In genomic region chr8:76787744-76788143, GRCm38 (mm10) we compare ENCODE assay signal across 17 mouse cellular contexts.
DNase-seq lines count a peak whose midpoint lies in the region; ATAC-seq and TF ChIP-seq lines count a peak whose summit lies in the region.
"Had no signal": no experiment of that assay in that cellular context is flagged by ENCODE, and none has a peak within 500 bp of the region (broad histone marks: within the 10 kb centered on the region; RNA-seq: fewer than 3 reads in every experiment).

No protein-coding gene starts in this region.

- no peaks in the 10 kb centered on the region for H3K4me1 ChIP-seq in kidney, adult 2 months (ENCODE audit: control insufficient read depth, insufficient read depth, low read length)
- no peaks in the 10 kb centered on the region for H3K4me1 ChIP-seq in lung, postnatal 0 days (ENCODE audit: insufficient read depth, low read depth, low read length)
- no peaks in the 10 kb centered on the region for H3K4me1 ChIP-seq in ES-E14 (ENCODE audit: control insufficient read depth in 2 of 2, insufficient read depth in 2 of 2, low read length in 2 of 2, poor library complexity in 1 of 2)
- H3K4me1 ChIP-seq: heart, embryonic 15.5 days; limb, embryonic 13.5 days; midbrain, embryonic 15.5 days had no signal

- in situ Hi-C loops in ES-E14 (cut with MboI; ENCODE audit: low sequenced_read_pairs in 2 of 2, unreplicated experiment in 2 of 2) = no loop called here

- no peaks in the 10 kb centered on the region; the same call in 1 of the 2 replicates for H3K27me3 ChIP-seq in kidney, adult 2 months (replicated peaks; ENCODE audit: control insufficient read depth, insufficient read depth, low read length)
- H3K27me3 ChIP-seq in lung, postnatal 0 days (replicated peaks; ENCODE audit: insufficient read depth, low read length) = no peaks in the 10 kb centered on the region
- H3K27me3 ChIP-seq: heart, embryonic 15.5 days; limb, embryonic 13.5 days; midbrain, embryonic 15.5 days had no signal

- ATAC-seq in lung, postnatal 0 days = no peak
- ATAC-seq: forebrain, embryonic 14.5 days; midbrain, embryonic 15.5 days had no signal

- TF ChIP-seq POLR2A in kidney, adult 2 months (IDR thresholded peaks at IDR 0.05; ENCODE audit: low read depth, low read length) = no peak

- no peak for DNase-seq in kidney, adult 2 months
- DNase-seq in kidney, adult 9 months = no peak
- DNase-seq in lung, postnatal 0 days (ENCODE audit: low spot score) = no peak
- DNase-seq in lung, postnatal 10 days = no peak
- DNase-seq in ES-E14 (ENCODE audit: low read depth, low spot score) = peak; percentile 21
- peak; percentile 3 for DNase-seq in c-Kit-positive CD71-positive TER-119-positive erythroid progenitor cells, embryonic 14.5 days (ENCODE audit: low spot score)
- DNase-seq in spleen, postnatal 10 days (ENCODE audit: low spot score in 2 of 2) = no peak
- DNase-seq: adrenal gland, adult 2 months; cerebellum, adult 11 months; cerebellum, postnatal 14 days; kidney, postnatal 14 days; layer of hippocampus, adult 9-11 months; thymus, postnatal 14 days had no signal

- H3K9ac ChIP-seq in lung, postnatal 0 days (replicated peaks; ENCODE audit: low read depth) = no peak overlapping the region
- no peak overlapping the region for H3K9ac ChIP-seq in ES-E14 (ENCODE audit: insufficient read depth, low read depth, low read length, poor library complexity, severe bottlenecking)
- H3K9ac ChIP-seq: heart, embryonic 15.5 days; limb, embryonic 13.5 days; midbrain, embryonic 15.5 days had no signal

- TF ChIP-seq EP300 in lung, postnatal 0 days (IDR thresholded peaks at IDR 0.05) = no peak

- TF ChIP-seq CTCF in kidney, adult 2 months (conservative IDR thresholded peaks at IDR 0.05; ENCODE audit: insufficient read depth, insufficient read length, low read depth, low read length) = peak; percentile 24; the same call in 1 of the 2 replicates
- TF ChIP-seq CTCF in lung, postnatal 0 days (IDR thresholded peaks at IDR 0.05) = peak; percentile 27

- 74% methylated on average over 1 of the region's 1 CpGs for WGBS in kidney, adult 2 months
- 91% methylated on average over 1 of the region's 1 CpGs for whole genome bisulfite sequencing in lung, postnatal 0 days

- no peak overlapping the region for H3K4me2 ChIP-seq in lung, postnatal 0 days (replicated peaks; ENCODE audit: low read depth, low read length)
- H3K4me2 ChIP-seq: heart, embryonic 15.5 days; limb, embryonic 13.5 days; midbrain, embryonic 15.5 days had no signal

- no peak overlapping the region for H3K27ac ChIP-seq in kidney, adult 2 months (ENCODE audit: insufficient read depth, low read depth, low read length)
- no peak overlapping the region for H3K27ac ChIP-seq in lung, postnatal 0 days (ENCODE audit: low read length)
- no peak overlapping the region for H3K27ac ChIP-seq in ES-E14 (ENCODE audit: insufficient read depth, low read depth, low read length, poor library complexity, severe bottlenecking)
- H3K27ac ChIP-seq: heart, embryonic 15.5 days; limb, embryonic 13.5 days; midbrain, embryonic 15.5 days had no signal

- no peaks in the 10 kb centered on the region for H3K36me3 ChIP-seq in kidney, adult 2 months (ENCODE audit: control insufficient read depth, insufficient read depth, low read length)
- no peaks in the 10 kb centered on the region for H3K36me3 ChIP-seq in lung, postnatal 0 days (ENCODE audit: insufficient read depth, low read length)
- H3K36me3 ChIP-seq in ES-E14 (ENCODE audit: control insufficient read depth, insufficient read depth, low read length, poor library complexity, severe bottlenecking) = no peaks in the 10 kb centered on the region
- H3K36me3 ChIP-seq: heart, embryonic 15.5 days; limb, embryonic 13.5 days; midbrain, embryonic 15.5 days had no signal

- no peaks in the 10 kb centered on the region for H3K9me3 ChIP-seq in lung, postnatal 0 days (ENCODE audit: low read length)
- H3K9me3 ChIP-seq in ES-E14 (ENCODE audit: control insufficient read depth, insufficient read depth, low read depth, low read length) = no peaks in the 10 kb centered on the region
- H3K9me3 ChIP-seq: heart, embryonic 15.5 days; limb, embryonic 13.5 days; midbrain, embryonic 15.5 days had no signal

- no peak overlapping the region for H3K4me3 ChIP-seq in kidney, adult 2 months (ENCODE audit: insufficient read depth, low read depth, low read length)
- H3K4me3 ChIP-seq in lung, postnatal 0 days (ENCODE audit: low read depth, low read length) = no peak overlapping the region
- no peak overlapping the region for H3K4me3 ChIP-seq in ES-E14 (ENCODE audit: insufficient read depth in 1 of 2, low read depth in 1 of 2, low read length in 2 of 2, poor library complexity in 1 of 2, severe bottlenecking in 1 of 2)
- H3K4me3 ChIP-seq: heart, embryonic 15.5 days; limb, embryonic 13.5 days; midbrain, embryonic 15.5 days had no signal

TF ChIP-seq in ES-E14, 5 proteins besides CTCF, POLR2A, EP300 and RAD21:
- TF ChIP-seq HCFC1 (IDR thresholded peaks at IDR 0.05; ENCODE audit: borderline replicate concordance, insufficient read depth, low read length) = no peak
- peak; percentile 54; the same call in 1 of the 2 replicates for TF ChIP-seq ZC3H11A (IDR thresholded peaks at IDR 0.05; ENCODE audit: borderline replicate concordance, low read depth, low read length)
- no peak for TF ChIP-seq ZNF384 (IDR thresholded peaks at IDR 0.05; ENCODE audit: low read depth, low read length)

Comparison
In these comparisons a context has a peak if more than half of its experiments do, and no peak if none do; other contexts are left out.
1. DNase-seq: peak in ES-E14 (single experiment) and c-Kit-positive CD71-positive TER-119-positive erythroid progenitor cells, embryonic 14.5 days (single experiment); none in kidney, adult 2 months (single experiment), kidney, adult 9 months (single experiment), lung, postnatal 0 days (single experiment), lung, postnatal 10 days (single experiment) and spleen, postnatal 10 days (0 of 2).